Mouse (Mus musculus) brain, embryonic 14.5 days (tissue): Measurements from ENCODE around the gene Denr.

Source experiments
- CTCF ChIP-seq: fragments of 200-500 bp; IDR thresholded peaks from 2 replicates; pipeline ENCODE4 v1.5.1; 2012; ENCODE audit warnings: inconsistent platforms, mild to moderate bottlenecking, moderate library complexity, borderline replicate concordance; ENCODE audit not compliant: insufficient read depth, insufficient read length; ENCODE audit errors: extremely low read depth
- POLR2A ChIP-seq: fragments of 200-500 bp; IDR thresholded peaks from 2 replicates; pipeline ENCODE4 v1.6.1; 2012; ENCODE audit warnings: mild to moderate bottlenecking, inconsistent platforms, borderline replicate concordance; ENCODE audit not compliant: poor library complexity, insufficient read depth, insufficient read length, severe bottlenecking; ENCODE audit errors: extremely low read depth

- TF ChIP-seq POLR2A (no peak), CTCF (no peak)
Observed at GRCm38 (mm10) chr5:123914852-123915251, 7.9 kb downstream of the Denr start.
